Mouse (Mus musculus) intestine, embryonic 16.5 days (tissue): ENCODE data around the gene Gzmd. TPM values are rescaled to one million over a fixed set of nuclear protein-coding genes. Genes with fewer than 3 reads are reported as not detected.
"Not testable (repeated sequence)": the region's sequence is repeated elsewhere in the genome, so short reads cannot be mapped to it uniquely, and the experiment has no call there.

Experiments
- ATAC-seq: fragments of 200-750 bp; cut with Nextera tagmentation; 2 replicates; pipeline ENCODE4 v1.8.0; 2017; ENCODE audit warnings: moderate TSS enrichment, moderate library complexity
- H3K27ac ChIP-seq: fragments of 300-500 bp; sonication (generic); 2 replicates; pipeline ENCODE4 v1.5.1; 2014; ENCODE audit warnings: mild to moderate bottlenecking, low read length
- H3K27me3 ChIP-seq: fragments of 300-500 bp; sonication (generic); replicated peaks from 2 replicates; pipeline ENCODE4 v1.6.1; 2014; ENCODE audit warnings: low read length, control low read depth, mixed read lengths; ENCODE audit not compliant: control insufficient read depth, insufficient read depth
- H3K36me3 ChIP-seq: fragments of 300-500 bp; sonication (generic); 2 replicates; pipeline ENCODE4 v1.6.1; 2014; ENCODE audit warnings: low read length, control low read depth; ENCODE audit not compliant: control insufficient read depth, insufficient read depth
- H3K4me1 ChIP-seq: fragments of 300-500 bp; sonication (generic); 2 replicates; pipeline ENCODE4 v1.6.1; 2014; ENCODE audit warnings: low read length, control low read depth, mixed read lengths; ENCODE audit not compliant: control insufficient read depth, insufficient read depth
- H3K4me2 ChIP-seq: fragments of 300-500 bp; sonication (generic); 2 replicates; pipeline ENCODE4 v1.6.1; 2014; ENCODE audit warnings: low read depth, low read length, control low read depth
- H3K4me3 ChIP-seq: fragments of 300-500 bp; sonication (generic); 2 replicates; pipeline ENCODE4 v1.5.1; 2014; ENCODE audit warnings: mild to moderate bottlenecking, low read length
- H3K9ac ChIP-seq: fragments of 300-500 bp; sonication (generic); 2 replicates; pipeline ENCODE4 v1.6.1; 2014; ENCODE audit warnings: low read depth, low read length
- H3K9me3 ChIP-seq: fragments of 300-500 bp; sonication (generic); 2 replicates; pipeline ENCODE4 v1.6.1; 2016; ENCODE audit warnings: low read length, control low read depth; ENCODE audit not compliant: control insufficient read depth
- WGBS: fragments of 180-500 bp; shearing (Covaris S2); extraction: QIAGEN DNeasy Blood & Tissue Kit; methylation state at CpG from one replicate; pipeline ENCODE4 v1.1.7; 2014; 5-methylcytosine and 5-hydroxymethylcytosine counted together
- polyA plus RNA-seq: library from polyadenylated mRNA; unstranded; fragments of >200 nt; fragmentation: Nextera tagmentation; extraction: Ambion mirVana; gene quantifications from 2 replicates; pipeline ENCODE4 v1.2.1, GENCODE M21; 2015

The Gzmd gene
- polyA plus RNA-seq, 1 experiment from 2014 or later, result not detected

GRCm38 (mm10) chr14:56128341-56128740, 4.1 kb downstream of the Gzmd start:
- no peaks in the 10 kb centered on the region for H3K9me3 ChIP-seq
- 52% methylated on average over 3 of the region's 3 CpGs for WGBS
- H3K4me2 ChIP-seq, result no peak overlapping the region
- no peaks in the 10 kb centered on the region for H3K27me3 ChIP-seq
- ATAC-seq, result no peak
- no peak overlapping the region for H3K9ac ChIP-seq
- H3K27ac ChIP-seq, result no peak overlapping the region
- H3K36me3 ChIP-seq, result no peaks in the 10 kb centered on the region
- no peaks in the 10 kb centered on the region for H3K4me1 ChIP-seq
- H3K4me3 ChIP-seq, result no peak overlapping the region

- Histone ChIP-seq H3K9ac (no peak overlapping the region), H3K9me3 (no peaks in the 10 kb centered on the region), H3K4me1 (no peaks in the 10 kb centered on the region), H3K4me3 (no peak overlapping the region), H3K36me3 (no peaks in the 10 kb centered on the region), H3K4me2 (no peak overlapping the region), H3K27me3 (no peaks in the 10 kb centered on the region), H3K27ac (no peak overlapping the region)
- ATAC-seq, result no peak
- WGBS, result 86% methylated on average over 3 of the region's 3 CpGs
These were observed 8.9 kb downstream of the Gzmd start for GRCm38 (mm10) chr14:56123516-56123915.

- H3K4me1 ChIP-seq, result no peaks in the 10 kb centered on the region
- H3K9ac ChIP-seq, result no peak within 1 kb of the TSS
- ATAC-seq, result no peak
- no peaks in the 10 kb centered on the region for H3K27me3 ChIP-seq
- H3K27ac ChIP-seq, result no peak within 1 kb of the TSS
- no peaks in the 10 kb centered on the region for H3K36me3 ChIP-seq
- H3K4me2 ChIP-seq, result no peak within 1 kb of the TSS
- no peak within 1 kb of the TSS for H3K4me3 ChIP-seq
- no peaks in the 10 kb centered on the region for H3K9me3 ChIP-seq
These were observed 11.9 kb downstream of the Gzmd start, which contains the start of gene Gzme for GRCm38 (mm10) chr14:56120525-56120924. Gzme (minus strand) TSS chr14:56120625.

GRCm38 (mm10) chr14:56115531-56116310, 16.7 kb downstream of the Gzmd start:
- H3K9ac ChIP-seq, H3K4me3 ChIP-seq, H3K27ac ChIP-seq, H3K4me1 ChIP-seq, H3K9me3 ChIP-seq, H3K36me3 ChIP-seq, H3K4me2 ChIP-seq, ATAC-seq, H3K27me3 ChIP-seq: not testable (repeated sequence)
- WGBS, result 91% methylated on average over 33 of the region's 33 CpGs

- no peaks in the 10 kb centered on the region for H3K4me1 ChIP-seq
These were observed 26.8 kb downstream of the Gzmd start for GRCm38 (mm10) chr14:56105447-56106180.

GRCm38 (mm10) chr14:56105016-56105415, 27.4 kb downstream of the Gzmd start:
- no peak for ATAC-seq

More at GRCm38 (mm10) chr14:56105447-56106180, 26.8 kb downstream of the Gzmd start:
- Histone ChIP-seq H3K9me3 (no peaks in the 10 kb centered on the region), H3K27me3 (no peaks in the 10 kb centered on the region), H3K4me2 (no peak overlapping the region), H3K27ac (no peak overlapping the region), H3K4me3 (no peak overlapping the region), H3K9ac (no peak overlapping the region), H3K36me3 (no peaks in the 10 kb centered on the region)
- 82% methylated on average over 13 of the region's 13 CpGs for whole genome bisulfite sequencing
- ATAC-seq, result no peak

GRCm38 (mm10) chr14:56103452-56103851, 29.0 kb downstream of the Gzmd start:
- H3K4me2 ChIP-seq, result no peak overlapping the region
- H3K9ac ChIP-seq, result no peak overlapping the region
- no peaks in the 10 kb centered on the region for H3K36me3 ChIP-seq
- H3K9me3 ChIP-seq, result no peaks in the 10 kb centered on the region
- H3K27ac ChIP-seq, result no peak overlapping the region
- no peaks in the 10 kb centered on the region for H3K4me1 ChIP-seq
- 59% methylated on average over 3 of the region's 3 CpGs for WGBS
- H3K4me3 ChIP-seq, result no peak overlapping the region
- ATAC-seq, result no peak
- H3K27me3 ChIP-seq, result no peaks in the 10 kb centered on the region

More at GRCm38 (mm10) chr14:56105016-56105415, 27.4 kb downstream of the Gzmd start:
- Histone ChIP-seq H3K27me3 (no peaks in the 10 kb centered on the region), H3K9ac (no peak overlapping the region), H3K4me2 (no peak overlapping the region), H3K4me1 (no peaks in the 10 kb centered on the region), H3K36me3 (no peaks in the 10 kb centered on the region), H3K27ac (no peak overlapping the region), H3K4me3 (no peak overlapping the region), H3K9me3 (no peaks in the 10 kb centered on the region)
- 82% methylated on average over 5 of the region's 5 CpGs for WGBS

GRCm38 (mm10) chr14:56102386-56102785, 30.0 kb downstream of the Gzmd start, which contains the start of gene Ctsg:
Ctsg (minus strand) TSS chr14:56102574.
- ATAC-seq, result no peak
- Histone ChIP-seq H3K4me1 (no peaks in the 10 kb centered on the region), H3K9ac (no peak within 1 kb of the TSS), H3K9me3 (no peaks in the 10 kb centered on the region), H3K4me3 (no peak within 1 kb of the TSS), H3K27ac (no peak within 1 kb of the TSS), H3K4me2 (no peak within 1 kb of the TSS), H3K27me3 (no peaks in the 10 kb centered on the region), H3K36me3 (no peaks in the 10 kb centered on the region)
- 73% methylated on average over 10 of the region's 10 CpGs for WGBS

- Histone ChIP-seq H3K9me3 (no peaks in the 10 kb centered on the region), H3K36me3 (no peaks in the 10 kb centered on the region), H3K4me2 (no peak overlapping the region), H3K9ac (no peak overlapping the region), H3K4me3 (no peak overlapping the region), H3K27me3 (no peaks in the 10 kb centered on the region), H3K27ac (no peak overlapping the region), H3K4me1 (no peaks in the 10 kb centered on the region)
- ATAC-seq, result no peak
- 76% methylated on average over 4 of the region's 4 CpGs for WGBS
These were observed 33.5 kb downstream of the Gzmd start for GRCm38 (mm10) chr14:56098940-56099339.
